Mouse (Mus musculus): ENCODE results near the gene Dnmt1.

DNA sequence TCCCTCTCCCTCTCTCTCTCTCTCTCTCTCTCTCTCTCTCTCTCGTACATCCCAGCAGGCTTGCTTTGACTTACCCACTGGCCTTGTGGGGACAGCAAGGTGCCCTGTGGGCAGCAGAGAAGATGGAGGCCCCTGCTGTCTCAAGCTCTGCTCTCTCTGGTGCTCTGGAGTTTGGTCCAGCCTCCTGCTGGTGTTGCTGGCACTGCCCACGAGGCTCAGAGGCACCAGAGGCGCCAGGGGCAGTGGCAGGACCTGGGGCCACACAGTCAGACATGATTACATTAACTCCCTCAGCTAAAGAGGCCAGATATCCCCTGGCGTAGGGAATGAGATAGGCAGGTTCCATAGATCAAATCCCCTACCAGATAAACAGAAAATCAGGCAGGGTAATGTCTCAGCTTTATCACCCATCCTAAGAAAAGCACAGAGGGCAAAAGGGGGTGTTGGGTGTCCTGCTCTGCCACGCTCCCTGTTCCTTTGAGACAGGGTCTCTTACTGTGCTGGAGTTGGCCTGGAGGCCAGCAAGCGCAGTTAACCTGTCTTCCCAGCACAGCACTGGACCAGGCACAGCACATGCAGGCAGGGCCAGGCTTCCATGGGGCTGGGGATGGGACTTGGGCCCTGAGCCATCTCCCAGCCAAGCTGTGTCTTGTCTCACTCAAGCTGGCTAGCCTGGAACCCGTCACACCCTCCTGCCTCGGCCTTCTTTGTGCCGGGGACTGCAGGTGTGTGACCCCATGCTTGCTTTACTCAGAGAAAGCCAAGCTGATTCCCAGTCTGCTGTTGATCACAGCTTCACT lies 83.2 kb downstream of the Dnmt1 start:
- no peak for TF ChIP-seq CTCF (IDR thresholded peaks at IDR 0.05; ENCODE audit: control insufficient read depth, insufficient read depth, insufficient replicate concordance, low read depth, low read length)
- no peak for TF ChIP-seq POLR2A (IDR thresholded peaks at IDR 0.05; ENCODE audit: control insufficient read depth, low read depth, low read length)
